Mouse (Mus musculus): ENCODE measurements around the gene Tnk2. TPM values are rescaled to one million over a fixed set of nuclear protein-coding genes. Genes with fewer than 3 reads are reported as not detected.

Tnk2 gene
- polyA plus RNA-seq, 1 experiment: 238 TPM

DNA sequence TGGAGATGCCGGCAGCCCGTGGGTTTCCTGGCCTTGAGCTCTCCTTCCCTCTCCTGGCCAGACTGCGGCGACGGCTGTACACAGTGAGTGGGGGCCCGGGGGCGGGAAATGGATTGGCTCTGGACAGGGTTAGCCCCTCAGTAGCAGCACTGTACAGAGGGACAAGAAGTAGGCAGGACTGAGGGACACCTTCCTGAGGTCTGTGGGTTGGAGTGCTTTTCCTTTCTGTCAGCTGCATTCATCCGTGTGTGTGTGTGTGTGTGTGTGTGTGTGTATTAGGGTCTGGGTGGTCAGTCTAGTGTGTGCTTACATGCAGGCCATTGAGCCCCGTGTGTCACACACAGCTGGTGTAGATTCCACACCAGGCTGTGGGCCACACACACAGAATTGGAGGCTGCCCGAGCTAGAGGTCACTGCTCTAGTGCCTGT is 17.8 kb downstream of the Tnk2 start:
- peaks cover 46% of the 10 kb centered on the region for H3K4me1 ChIP-seq (ENCODE audit: control insufficient read depth, insufficient read depth, low read length)
- H3K27me3 ChIP-seq (ENCODE audit: control insufficient read depth, insufficient read depth, low read length): no peaks in the 10 kb centered on the region
- H3K4me3 ChIP-seq (replicated peaks; ENCODE audit: insufficient read depth, low read depth, low read length): peak overlapping the region; percentile 56
- H3K27ac ChIP-seq (ENCODE audit: insufficient read depth, low read length): peak overlapping the region; percentile 66
- no peak for TF ChIP-seq POLR2A (IDR thresholded peaks at IDR 0.05; ENCODE audit: borderline replicate concordance, insufficient read depth, low read length)
- TF ChIP-seq CTCF (IDR thresholded peaks at IDR 0.05; ENCODE audit: borderline replicate concordance, insufficient read depth, low read depth, low read length): no peak
- peak; percentile 41 to 57 for DNase-seq
- whole genome bisulfite sequencing: 6% methylated on average over 10 of the region's 10 CpGs

DNA sequence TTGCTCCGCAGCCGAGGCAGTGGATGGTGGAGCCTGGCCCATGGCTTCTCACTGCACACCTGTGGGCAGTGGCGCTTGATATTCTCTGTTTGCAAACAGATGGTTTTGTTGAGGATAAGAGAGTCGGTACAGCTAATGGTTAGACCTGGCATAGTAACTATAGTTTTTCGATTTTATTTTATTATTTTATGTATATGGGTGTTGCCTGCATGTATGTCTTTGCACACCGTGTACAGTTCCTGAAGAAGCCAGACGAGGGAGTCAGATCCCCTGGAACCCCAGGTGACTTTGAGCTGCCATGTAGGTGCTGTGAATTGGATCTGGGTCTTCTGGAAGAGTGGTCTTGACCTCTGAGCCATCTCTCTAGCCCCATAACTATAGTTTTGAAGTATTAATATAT is 18.7 kb downstream of the Tnk2 start:
- TF ChIP-seq CTCF (IDR thresholded peaks at IDR 0.05; ENCODE audit: borderline replicate concordance, insufficient read depth, low read depth, low read length) (no peak), POLR2A (IDR thresholded peaks at IDR 0.05; ENCODE audit: borderline replicate concordance, insufficient read depth, low read length) (no peak)
- 63% methylated on average over 7 of the region's 7 CpGs for WGBS
- no peak for DNase-seq
- H3K4me3 ChIP-seq (replicated peaks; ENCODE audit: insufficient read depth, low read depth, low read length): peak overlapping the region; percentile 56
- H3K27ac ChIP-seq (ENCODE audit: insufficient read depth, low read length): 0 out of 2 replicates have a peak overlapping the region, but pooled peaks have one; percentile 66
- H3K4me1 ChIP-seq (ENCODE audit: control insufficient read depth, insufficient read depth, low read length): peaks cover 43% of the 10 kb centered on the region
- H3K27me3 ChIP-seq (ENCODE audit: control insufficient read depth, insufficient read depth, low read length): no peaks in the 10 kb centered on the region

DNA sequence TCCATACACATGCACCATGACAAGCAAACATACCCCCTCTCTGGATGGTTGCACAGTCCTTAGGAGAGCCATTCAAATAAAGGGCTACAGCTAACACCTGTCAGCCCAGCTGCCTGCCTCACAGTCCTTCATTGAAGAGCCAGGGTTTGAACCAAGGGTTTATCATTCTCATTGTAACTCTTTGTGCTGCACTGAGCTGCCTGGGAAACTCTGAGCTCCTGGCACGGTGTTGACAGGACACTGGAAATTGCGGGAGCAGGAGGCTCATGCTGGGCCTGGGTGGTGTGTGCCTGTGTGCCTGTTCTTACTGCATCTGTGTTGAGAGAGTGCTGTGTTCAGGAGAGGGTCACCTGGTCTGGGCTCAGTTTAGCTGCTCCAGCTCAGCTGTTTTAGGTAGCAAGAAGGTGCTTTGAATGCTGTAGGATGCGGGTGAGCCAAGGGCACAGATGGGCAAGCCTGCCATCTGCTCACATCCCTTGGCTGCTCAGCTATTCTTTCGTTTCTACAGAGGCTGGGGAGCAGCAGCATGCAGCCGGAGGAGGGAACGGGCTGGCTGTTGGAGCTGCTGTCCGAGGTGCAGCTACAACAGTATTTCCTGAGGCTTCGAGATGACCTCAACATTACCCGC is 19.7 kb downstream of the Tnk2 start:
- WGBS: 7% methylated on average over 9 of the region's 9 CpGs
- peak overlapping the region; percentile 4 for H3K4me3 ChIP-seq (replicated peaks; ENCODE audit: insufficient read depth, low read depth, low read length)
- H3K27me3 ChIP-seq (ENCODE audit: control insufficient read depth, insufficient read depth, low read length): no peaks in the 10 kb centered on the region
- H3K4me1 ChIP-seq (ENCODE audit: control insufficient read depth, insufficient read depth, low read length): peaks cover 43% of the 10 kb centered on the region
- TF ChIP-seq POLR2A (IDR thresholded peaks at IDR 0.05; ENCODE audit: borderline replicate concordance, insufficient read depth, low read length) (no peak), CTCF (IDR thresholded peaks at IDR 0.05; ENCODE audit: borderline replicate concordance, insufficient read depth, low read depth, low read length) (no peak)
- H3K27ac ChIP-seq (ENCODE audit: insufficient read depth, low read length): peak overlapping the region; percentile 12; the same call in 1 of the 2 replicates
- peak; percentile 75 to 80 for DNase-seq

DNA sequence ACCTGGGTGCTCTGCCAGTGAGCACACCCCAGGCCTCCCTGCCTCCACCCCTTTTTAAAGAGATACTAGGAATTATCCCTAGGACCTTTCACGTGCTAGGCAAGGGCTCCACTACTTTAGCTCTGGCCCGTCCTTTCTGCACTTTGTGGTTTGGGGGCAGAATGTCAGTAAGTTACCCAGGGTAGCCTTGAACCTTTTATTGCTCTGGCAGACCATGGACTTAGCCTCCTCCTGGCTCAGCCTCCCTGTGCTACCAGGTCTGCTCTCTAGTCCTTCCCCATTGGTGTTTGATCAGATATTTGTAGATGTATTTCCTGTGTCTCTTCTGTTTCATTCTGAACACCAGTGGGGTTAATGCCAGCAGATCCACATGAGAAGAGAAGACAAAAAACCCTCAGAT is 20.5 kb downstream of the Tnk2 start:
- H3K4me3 ChIP-seq (replicated peaks; ENCODE audit: insufficient read depth, low read depth, low read length): no peak overlapping the region
- 72% methylated on average over 2 of the region's 2 CpGs for WGBS
- no peak overlapping the region for H3K27ac ChIP-seq (ENCODE audit: insufficient read depth, low read length)
- DNase-seq: no peak
- H3K4me1 ChIP-seq (ENCODE audit: control insufficient read depth, insufficient read depth, low read length): peaks cover 42% of the 10 kb centered on the region
- H3K27me3 ChIP-seq (ENCODE audit: control insufficient read depth, insufficient read depth, low read length): no peaks in the 10 kb centered on the region
- no peak for TF ChIP-seq POLR2A (IDR thresholded peaks at IDR 0.05; ENCODE audit: borderline replicate concordance, insufficient read depth, low read length)
- no peak for TF ChIP-seq CTCF (IDR thresholded peaks at IDR 0.05; ENCODE audit: borderline replicate concordance, insufficient read depth, low read depth, low read length)

DNA sequence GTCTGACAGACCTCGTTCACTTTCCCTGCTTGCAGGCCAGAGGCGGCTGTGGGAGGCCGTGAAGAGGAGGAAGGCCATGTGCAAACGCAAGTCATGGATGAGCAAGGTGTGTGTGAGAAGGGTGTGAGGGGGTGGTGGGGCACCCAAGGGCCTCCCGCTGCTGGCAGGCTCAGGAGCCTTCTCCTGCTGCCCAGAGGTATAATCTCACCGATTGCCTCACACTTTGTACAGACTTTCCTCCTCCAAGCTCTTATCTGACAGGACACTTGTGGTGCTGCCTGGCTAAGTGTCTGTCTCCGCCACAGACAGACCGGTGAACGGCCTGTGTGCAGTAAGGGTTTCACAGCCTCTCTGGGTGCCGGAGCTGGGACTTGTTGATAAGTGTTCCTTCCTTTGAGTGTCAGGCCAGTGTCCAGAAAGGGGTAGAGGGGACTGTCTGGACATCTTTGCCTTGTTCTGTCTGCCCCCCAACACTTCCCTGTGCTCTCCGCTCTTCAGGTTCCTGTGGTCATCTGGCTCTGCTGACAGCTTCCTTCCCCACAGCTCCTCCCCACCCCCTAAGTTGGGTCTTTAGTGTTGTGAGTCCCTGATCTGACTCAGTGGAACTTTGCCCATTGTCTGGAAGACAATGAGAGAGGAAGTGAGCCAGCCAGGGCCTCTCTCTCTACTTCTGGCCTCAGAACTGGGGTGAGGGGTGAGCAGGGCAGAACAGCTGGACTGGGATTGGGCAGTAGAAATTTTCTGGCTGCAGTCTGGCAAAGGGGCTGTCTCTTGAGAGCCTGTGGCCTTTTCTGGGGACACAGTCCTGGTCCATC is 22.4 kb downstream of the Tnk2 start:
- no peak for TF ChIP-seq POLR2A (IDR thresholded peaks at IDR 0.05; ENCODE audit: borderline replicate concordance, insufficient read depth, low read length)
- TF ChIP-seq CTCF (IDR thresholded peaks at IDR 0.05; ENCODE audit: borderline replicate concordance, insufficient read depth, low read depth, low read length): no peak
- 77% methylated on average over 11 of the region's 11 CpGs for WGBS
- Histone ChIP-seq H3K27me3 (ENCODE audit: control insufficient read depth, insufficient read depth, low read length) (no peaks in the 10 kb centered on the region), H3K27ac (ENCODE audit: insufficient read depth, low read length) (no peak overlapping the region), H3K4me3 (replicated peaks; ENCODE audit: insufficient read depth, low read depth, low read length) (no peak overlapping the region), H3K4me1 (ENCODE audit: control insufficient read depth, insufficient read depth, low read length) (peaks cover 30% of the 10 kb centered on the region)
- DNase-seq: peak; percentile 25 to 45

DNA sequence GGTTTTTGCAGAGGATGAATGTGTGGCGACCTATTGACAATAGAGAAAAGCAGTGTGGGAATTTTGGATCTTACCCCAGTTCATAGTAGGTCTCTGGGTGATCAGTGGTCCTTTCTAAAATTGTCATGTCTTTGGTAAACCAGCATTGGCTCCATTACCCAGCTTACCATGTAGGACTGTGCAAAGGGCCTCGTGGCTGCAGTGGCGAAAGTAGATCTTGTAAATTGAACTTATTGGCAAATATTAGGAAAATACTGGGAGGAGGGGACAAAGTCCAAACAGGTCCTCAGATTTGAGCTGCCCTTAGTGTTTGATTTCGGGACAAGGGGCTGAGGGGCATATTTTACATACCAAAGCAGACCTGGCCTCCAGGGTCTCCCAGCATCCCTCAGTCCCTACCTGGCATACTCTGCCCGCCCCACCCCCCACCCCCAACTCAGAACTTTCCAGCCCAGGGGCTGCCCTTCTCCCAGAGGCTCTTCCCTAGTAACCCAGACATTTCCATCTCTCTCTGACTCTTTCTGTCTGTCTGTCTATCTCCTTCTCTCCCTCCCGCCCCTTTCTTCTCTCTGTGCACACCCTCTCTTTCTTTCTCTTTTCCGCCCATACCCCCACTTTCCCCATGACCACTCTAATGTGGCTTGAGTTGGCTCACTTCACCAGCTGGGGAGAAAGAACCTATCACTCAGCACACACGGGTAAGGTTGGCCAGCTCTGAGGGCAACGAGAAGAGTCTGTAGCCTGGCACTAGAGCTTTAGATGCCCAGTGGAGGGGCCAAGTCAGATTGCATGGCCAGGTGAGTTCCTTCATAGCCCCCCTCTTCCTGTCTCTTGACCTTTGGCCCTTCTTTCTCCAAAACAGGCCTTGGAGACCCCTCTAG is 23.2 kb downstream of the Tnk2 start:
- peaks cover 26% of the 10 kb centered on the region for H3K4me1 ChIP-seq (ENCODE audit: control insufficient read depth, insufficient read depth, low read length)
- TF ChIP-seq CTCF (IDR thresholded peaks at IDR 0.05; ENCODE audit: borderline replicate concordance, insufficient read depth, low read depth, low read length) (no peak), POLR2A (IDR thresholded peaks at IDR 0.05; ENCODE audit: borderline replicate concordance, insufficient read depth, low read length) (no peak)
- WGBS: 58% methylated on average over 9 of the region's 9 CpGs
- no peak overlapping the region for H3K4me3 ChIP-seq (replicated peaks; ENCODE audit: insufficient read depth, low read depth, low read length)
- DNase-seq: no peak
- no peak overlapping the region for H3K27ac ChIP-seq (ENCODE audit: insufficient read depth, low read length)
- no peaks in the 10 kb centered on the region for H3K27me3 ChIP-seq (ENCODE audit: control insufficient read depth, insufficient read depth, low read length)

DNA sequence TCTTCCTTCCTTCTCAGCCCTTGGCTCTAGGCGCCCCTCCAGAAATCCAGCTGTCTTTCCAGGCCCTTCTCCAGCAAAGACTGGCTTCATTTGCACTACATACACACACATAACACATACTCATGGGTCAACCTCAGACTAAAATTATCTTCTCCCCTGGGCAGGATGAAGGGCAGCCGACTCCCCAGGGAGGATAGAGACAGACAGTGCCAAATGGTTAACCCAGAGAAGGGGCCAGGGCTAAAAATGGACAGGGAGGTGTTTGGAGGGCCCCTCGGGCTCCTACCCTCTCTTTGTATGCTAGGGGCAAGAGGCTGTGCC is 23.8 kb downstream of the Tnk2 start:
- no peak for TF ChIP-seq CTCF (IDR thresholded peaks at IDR 0.05; ENCODE audit: borderline replicate concordance, insufficient read depth, low read depth, low read length)
- no peak for TF ChIP-seq POLR2A (IDR thresholded peaks at IDR 0.05; ENCODE audit: borderline replicate concordance, insufficient read depth, low read length)
- no peak overlapping the region for H3K27ac ChIP-seq (ENCODE audit: insufficient read depth, low read length)
- no peak overlapping the region for H3K4me3 ChIP-seq (replicated peaks; ENCODE audit: insufficient read depth, low read depth, low read length)
- no peak for DNase-seq
- no peaks in the 10 kb centered on the region for H3K27me3 ChIP-seq (ENCODE audit: control insufficient read depth, insufficient read depth, low read length)
- H3K4me1 ChIP-seq (ENCODE audit: control insufficient read depth, insufficient read depth, low read length): peaks cover 28% of the 10 kb centered on the region
- WGBS: 44% methylated on average over 3 of the region's 3 CpGs
